ENCODE assay signal across 26 mouse cellular contexts in the genomic region with DNA sequence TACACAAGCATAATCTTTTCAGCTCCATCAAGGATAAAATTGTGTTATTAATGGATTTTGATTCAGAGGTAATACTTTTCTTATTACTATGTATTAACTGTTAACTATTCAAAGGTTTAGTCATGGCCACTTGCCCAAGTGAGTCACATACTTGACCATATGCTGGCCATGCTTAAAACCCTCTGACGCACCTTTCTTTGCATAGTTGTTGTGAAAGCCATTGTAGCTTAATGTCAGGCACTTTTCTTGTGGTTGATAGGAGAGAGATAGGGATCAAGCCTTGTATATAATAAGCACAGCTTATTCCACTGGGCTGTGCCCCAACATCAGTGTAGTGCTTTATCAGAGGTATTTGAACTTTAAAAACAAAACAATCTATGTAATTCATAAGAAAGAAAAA.
"Had no signal": no experiment of that assay in that cellular context is flagged by ENCODE, and none has a peak within 500 bp of the region (broad histone marks: within the 10 kb centered on the region; RNA-seq: fewer than 3 reads in every experiment).

No protein-coding gene starts in this region.

- ATAC-seq: hindbrain, embryonic 16.5 days; inflammation-experienced regulatory T-cells, adult 6 months; intestine, embryonic 15.5 days; intestine, postnatal 0 days; liver, embryonic 12.5 days had no signal

- H3K4me3 ChIP-seq: gastrocnemius, adult 2 months; heart, embryonic 10.5 days; heart, embryonic 12.5 days; hindbrain, embryonic 10.5 days; hindbrain, embryonic 12.5 days; intestine, embryonic 15.5 days; layer of hippocampus, adult 2 months; limb, embryonic 13.5 days; limb, embryonic 15.5 days; liver, embryonic 12.5 days had no signal

- DNase-seq: gastrocnemius, adult 2 months; gastrocnemius, postnatal 10 days; gastrocnemius, postnatal 25 days; heart, adult 18-20 months; heart, postnatal 10 days; heart, postnatal 4 days; kidney, adult 18-20 months; kidney, adult 8-10 months; kidney, postnatal 10 days; kidney, postnatal 25 days; kidney, postnatal 4 days; layer of hippocampus, postnatal 36 days; left cerebral cortex, postnatal 4 days had no signal

- H3K27ac ChIP-seq: gastrocnemius, adult 2 months; heart, embryonic 10.5 days; hindbrain, embryonic 10.5 days; hindbrain, embryonic 12.5 days; hindbrain, embryonic 14.5 days; intestine, embryonic 15.5 days; layer of hippocampus, adult 2 months; limb, embryonic 13.5 days; limb, embryonic 15.5 days; liver, embryonic 12.5 days had no signal

- H3K4me1 ChIP-seq: hindbrain, embryonic 10.5 days; hindbrain, embryonic 12.5 days; intestine, embryonic 15.5 days; limb, embryonic 13.5 days; limb, embryonic 15.5 days; liver, embryonic 12.5 days had no signal

- H3K36me3 ChIP-seq: intestine, embryonic 15.5 days had no signal

- H3K9me3 ChIP-seq: heart, embryonic 10.5 days; heart, embryonic 12.5 days; hindbrain, embryonic 10.5 days; hindbrain, embryonic 12.5 days; intestine, embryonic 15.5 days; limb, embryonic 13.5 days; limb, embryonic 15.5 days; liver, embryonic 12.5 days had no signal

- H3K9ac ChIP-seq: heart, embryonic 12.5 days; hindbrain, embryonic 12.5 days; hindbrain, embryonic 14.5 days; intestine, embryonic 15.5 days; limb, embryonic 13.5 days; limb, embryonic 15.5 days; liver, embryonic 12.5 days had no signal

- H3K27me3 ChIP-seq: heart, embryonic 12.5 days; hindbrain, embryonic 12.5 days; intestine, embryonic 15.5 days; limb, embryonic 13.5 days; limb, embryonic 15.5 days; liver, embryonic 12.5 days had no signal

- H3K4me2 ChIP-seq: heart, embryonic 12.5 days; hindbrain, embryonic 12.5 days; hindbrain, embryonic 14.5 days; intestine, embryonic 15.5 days; limb, embryonic 13.5 days; limb, embryonic 15.5 days; liver, embryonic 12.5 days had no signal
